Mouse (Mus musculus) heart, adult 11 months (tissue): Measurements from ENCODE around the gene Kidins220.

Experiments used
- DNase-seq: peaks from one replicate; pipeline ENCODE4 v3.0.0; 2022

The Kidins220 gene

GRCm38 (mm10) chr12:24974446-24975114 lies at the start of gene Kidins220:
TSS of gene Kidins220 (plus strand) at chr12:24974925.
- DNase-seq, result peak; percentile 99

GRCm38 (mm10) chr12:24925276-24925675 lies 49.4 kb upstream of the Kidins220 start:
- DNase-seq, result peak; percentile 80

- no peak for DNase-seq
Measured at GRCm38 (mm10) chr12:24925684-24926083, 49.0 kb upstream of the Kidins220 start.

- peak; percentile 83 for DNase-seq
Measured at GRCm38 (mm10) chr12:24928051-24928748, 46.5 kb upstream of the Kidins220 start.

- peak; percentile 66 for DNase-seq
Measured at GRCm38 (mm10) chr12:24929043-24929442, 45.7 kb upstream of the Kidins220 start.

GRCm38 (mm10) chr12:24930760-24931159 lies 44.0 kb upstream of the Kidins220 start:
- no peak for DNase-seq

- DNase-seq, result peak; percentile 81
Measured at GRCm38 (mm10) chr12:24932120-24932519, 42.6 kb upstream of the Kidins220 start.

GRCm38 (mm10) chr12:24933206-24933775 lies 41.4 kb upstream of the Kidins220 start:
- DNase-seq, result peak; percentile 68

GRCm38 (mm10) chr12:24933996-24934395 lies 40.7 kb upstream of the Kidins220 start:
- peak; percentile 55 for DNase-seq

- peak; percentile 5 for DNase-seq
Measured at GRCm38 (mm10) chr12:24936281-24936680, 38.4 kb upstream of the Kidins220 start.

GRCm38 (mm10) chr12:24939372-24939771 lies 35.4 kb upstream of the Kidins220 start:
- DNase-seq, result peak; percentile 81

GRCm38 (mm10) chr12:24942619-24943287 lies 32.0 kb upstream of the Kidins220 start:
- no peak for DNase-seq

- DNase-seq, result no peak
Measured at GRCm38 (mm10) chr12:24943427-24943826, 31.3 kb upstream of the Kidins220 start.

- DNase-seq, result no peak
Measured at GRCm38 (mm10) chr12:24944597-24944996, 30.1 kb upstream of the Kidins220 start.

- DNase-seq, result no peak
Measured at GRCm38 (mm10) chr12:24947065-24947464, 27.7 kb upstream of the Kidins220 start.

- no peak for DNase-seq
Measured at GRCm38 (mm10) chr12:24948344-24948743, 26.4 kb upstream of the Kidins220 start.

GRCm38 (mm10) chr12:24950376-24951046 lies 24.2 kb upstream of the Kidins220 start:
- DNase-seq, result no peak

GRCm38 (mm10) chr12:24952147-24952546 lies 22.6 kb upstream of the Kidins220 start:
- DNase-seq, result no peak

- no peak for DNase-seq
Measured at GRCm38 (mm10) chr12:24955137-24955536, 19.6 kb upstream of the Kidins220 start.

- DNase-seq, result no peak
Measured at GRCm38 (mm10) chr12:24958526-24958925, 16.2 kb upstream of the Kidins220 start.

GRCm38 (mm10) chr12:24961821-24962220 lies 12.9 kb upstream of the Kidins220 start:
- DNase-seq, result peak; percentile 84

GRCm38 (mm10) chr12:24962362-24962967 lies 12.3 kb upstream of the Kidins220 start:
- no peak for DNase-seq
